Mouse (Mus musculus): ENCODE results near the gene Neurl4.

DNA sequence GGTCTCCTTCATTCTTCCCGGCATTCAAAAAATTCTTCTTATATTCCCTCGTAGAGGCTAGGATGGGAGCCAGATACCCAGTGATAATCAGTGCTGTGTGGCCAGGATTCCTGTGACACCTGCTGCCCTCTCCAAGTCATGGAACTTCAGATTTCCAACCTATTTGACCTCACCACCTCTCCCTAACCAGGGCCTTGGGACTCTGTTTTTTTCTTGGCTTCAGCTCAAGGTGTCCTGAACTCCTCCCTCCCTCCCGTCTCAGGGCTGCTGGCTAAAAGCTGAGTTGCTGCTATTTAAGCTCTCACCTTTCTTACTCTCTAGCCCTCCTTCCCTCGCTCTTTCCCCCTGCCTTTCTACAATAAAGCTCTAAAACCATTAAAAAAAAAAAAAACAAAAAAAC is 1.0 kb upstream of the Neurl4 start:
- TF ChIP-seq GATA1 (IDR thresholded peaks at IDR 0.05; ENCODE audit: borderline replicate concordance, low read length) = no peak
- TF ChIP-seq FLI1 (IDR thresholded peaks at IDR 0.05; ENCODE audit: low read length) = no peak
